Mouse (Mus musculus) hindbrain, embryonic 16.5 days (tissue): ENCODE measurements at regions not wholly inside any gene's neighbourhood (a gene's known extent, or its start where the extent isn't known, plus 50 kb on each side); places are given as distances from the start of the nearest gene placed in this dataset.

Experiments
- ATAC-seq: fragments of 200-750 bp; cut with Nextera tagmentation; 2 replicates; pipeline ENCODE4 v1.8.0; 2017; ENCODE audit warnings: moderate TSS enrichment, moderate library complexity
- H3K27ac ChIP-seq: fragments of 300-500 bp; sonication (generic); 2 replicates; pipeline ENCODE4 v1.5.1; 2014; ENCODE audit warnings: low read depth, mild to moderate bottlenecking, control low read depth, low read length, moderate library complexity
- H3K27me3 ChIP-seq: fragments of 300-500 bp; sonication (generic); replicated peaks from 2 replicates; pipeline ENCODE4 v1.6.1; 2014; ENCODE audit warnings: low read length; ENCODE audit not compliant: control insufficient read depth, insufficient read depth
- H3K36me3 ChIP-seq: fragments of 300-500 bp; sonication (generic); 2 replicates; pipeline ENCODE4 v1.6.1; 2014; ENCODE audit warnings: mild to moderate bottlenecking, low read length, moderate library complexity, mixed read lengths; ENCODE audit not compliant: control insufficient read depth, insufficient read depth
- H3K4me1 ChIP-seq: fragments of 300-500 bp; sonication (generic); 2 replicates; pipeline ENCODE4 v1.6.1; 2014; ENCODE audit warnings: low read depth, low read length; ENCODE audit not compliant: control insufficient read depth, insufficient read depth
- H3K4me2 ChIP-seq: fragments of 300-500 bp; sonication (generic); 2 replicates; pipeline ENCODE4 v1.6.1; 2014; ENCODE audit warnings: mild to moderate bottlenecking, low read length, control low read depth, moderate library complexity
- H3K4me3 ChIP-seq: fragments of 300-500 bp; sonication (generic); 2 replicates; pipeline ENCODE4 v1.5.1; 2014; ENCODE audit warnings: mild to moderate bottlenecking, low read length, control low read depth, moderate library complexity
- H3K9ac ChIP-seq: fragments of 300-500 bp; sonication (generic); 2 replicates; pipeline ENCODE4 v1.6.1; 2014; ENCODE audit warnings: low read depth, mild to moderate bottlenecking, control low read depth, low read length, moderate library complexity
- H3K9me3 ChIP-seq: fragments of 300-500 bp; sonication (generic); 2 replicates; pipeline ENCODE4 v1.6.1; 2014; ENCODE audit warnings: mild to moderate bottlenecking, low read length, moderate library complexity; ENCODE audit not compliant: control insufficient read depth
- WGBS: fragments of 180-500 bp; shearing (Covaris S2); extraction: QIAGEN DNeasy Blood & Tissue Kit; methylation state at CpG from one replicate; pipeline ENCODE4 v1.1.7; 2014; 5-methylcytosine and 5-hydroxymethylcytosine counted together

GRCm38 (mm10) chr2:61113916-61114315, 150.9 kb upstream of the Rbms1 start:
- 81% methylated on average over 6 of the region's 6 CpGs for WGBS

GRCm38 (mm10) chr2:61110591-61110990, 147.6 kb upstream of the Rbms1 start:
- no peaks in the 10 kb centered on the region for H3K36me3 ChIP-seq
- H3K9ac ChIP-seq = no peak overlapping the region
- H3K4me3 ChIP-seq = no peak overlapping the region
- no peak overlapping the region for H3K27ac ChIP-seq
- no peaks in the 10 kb centered on the region for H3K27me3 ChIP-seq
- H3K4me2 ChIP-seq = no peak overlapping the region
- H3K4me1 ChIP-seq = no peaks in the 10 kb centered on the region
- ATAC-seq = no peak
- 69% methylated on average over 9 of the region's 9 CpGs for WGBS
- no peaks in the 10 kb centered on the region for H3K9me3 ChIP-seq

More at GRCm38 (mm10) chr2:61113916-61114315, 150.9 kb upstream of the Rbms1 start:
- H3K4me1 ChIP-seq = no peaks in the 10 kb centered on the region
- H3K9me3 ChIP-seq = no peaks in the 10 kb centered on the region
- no peaks in the 10 kb centered on the region for H3K36me3 ChIP-seq
- no peak for ATAC-seq
- no peak overlapping the region for H3K9ac ChIP-seq
- H3K4me3 ChIP-seq = no peak overlapping the region
- H3K27me3 ChIP-seq = no peaks in the 10 kb centered on the region
- no peak overlapping the region for H3K27ac ChIP-seq
- no peak overlapping the region for H3K4me2 ChIP-seq

- no peak for ATAC-seq
- Histone ChIP-seq H3K4me2 (no peak overlapping the region), H3K4me1 (no peaks in the 10 kb centered on the region), H3K27me3 (no peaks in the 10 kb centered on the region), H3K36me3 (no peaks in the 10 kb centered on the region), H3K9me3 (no peaks in the 10 kb centered on the region), H3K27ac (no peak overlapping the region), H3K4me3 (no peak overlapping the region), H3K9ac (no peak overlapping the region)
- WGBS = 85% methylated on average over 3 of the region's 3 CpGs
Observed at GRCm38 (mm10) chr2:61109564-61109963, 146.6 kb upstream of the Rbms1 start.

GRCm38 (mm10) chr2:61105169-61105568, 142.2 kb upstream of the Rbms1 start:
- H3K4me2 ChIP-seq = no peak overlapping the region
- no peak overlapping the region for H3K9ac ChIP-seq
- no peaks in the 10 kb centered on the region for H3K4me1 ChIP-seq
- no peak overlapping the region for H3K27ac ChIP-seq
- H3K36me3 ChIP-seq = no peaks in the 10 kb centered on the region
- no peak for ATAC-seq
- no peak overlapping the region for H3K4me3 ChIP-seq
- H3K27me3 ChIP-seq = no peaks in the 10 kb centered on the region
- 91% methylated on average over 6 of the region's 6 CpGs for WGBS
- no peaks in the 10 kb centered on the region for H3K9me3 ChIP-seq

- no peak overlapping the region for H3K4me2 ChIP-seq
- no peak for ATAC-seq
- H3K4me3 ChIP-seq = no peak overlapping the region
- H3K4me1 ChIP-seq = no peaks in the 10 kb centered on the region
- no peaks in the 10 kb centered on the region for H3K9me3 ChIP-seq
- 94% methylated on average over 4 of the region's 4 CpGs for WGBS
- H3K36me3 ChIP-seq = no peaks in the 10 kb centered on the region
- no peak overlapping the region for H3K27ac ChIP-seq
- no peak overlapping the region for H3K9ac ChIP-seq
- no peaks in the 10 kb centered on the region for H3K27me3 ChIP-seq
Observed at GRCm38 (mm10) chr2:61100854-61101253, 137.9 kb upstream of the Rbms1 start.

- H3K4me3 ChIP-seq = no peak overlapping the region
- H3K27ac ChIP-seq = no peak overlapping the region
- H3K9me3 ChIP-seq = no peaks in the 10 kb centered on the region
- no peak overlapping the region for H3K9ac ChIP-seq
- ATAC-seq = no peak
- no peaks in the 10 kb centered on the region for H3K36me3 ChIP-seq
- H3K27me3 ChIP-seq = no peaks in the 10 kb centered on the region
- H3K4me2 ChIP-seq = no peak overlapping the region
- no peaks in the 10 kb centered on the region for H3K4me1 ChIP-seq
Observed at GRCm38 (mm10) chr2:61088501-61088900, 125.5 kb upstream of the Rbms1 start.

GRCm38 (mm10) chr2:61084835-61085234, 121.8 kb upstream of the Rbms1 start:
- Histone ChIP-seq H3K9me3 (no peaks in the 10 kb centered on the region), H3K27me3 (no peaks in the 10 kb centered on the region), H3K4me1 (no peaks in the 10 kb centered on the region), H3K9ac (no peak overlapping the region), H3K4me3 (no peak overlapping the region), H3K27ac (no peak overlapping the region), H3K4me2 (no peak overlapping the region), H3K36me3 (no peaks in the 10 kb centered on the region)
- whole genome bisulfite sequencing = 72% methylated on average over 3 of the region's 3 CpGs
- ATAC-seq = no peak

GRCm38 (mm10) chr2:61083100-61083499, 120.1 kb upstream of the Rbms1 start:
- no peaks in the 10 kb centered on the region for H3K36me3 ChIP-seq
- no peaks in the 10 kb centered on the region for H3K27me3 ChIP-seq
- no peaks in the 10 kb centered on the region for H3K9me3 ChIP-seq
- no peak overlapping the region for H3K4me3 ChIP-seq
- no peak overlapping the region for H3K9ac ChIP-seq
- no peaks in the 10 kb centered on the region for H3K4me1 ChIP-seq
- no peak for ATAC-seq
- no peak overlapping the region for H3K27ac ChIP-seq
- 86% methylated on average over 1 of the region's 1 CpGs for WGBS
- no peak overlapping the region for H3K4me2 ChIP-seq

- H3K9me3 ChIP-seq = no peaks in the 10 kb centered on the region
- no peaks in the 10 kb centered on the region for H3K36me3 ChIP-seq
- H3K4me1 ChIP-seq = no peaks in the 10 kb centered on the region
- no peaks in the 10 kb centered on the region for H3K27me3 ChIP-seq
- H3K4me3 ChIP-seq = no peak overlapping the region
- H3K27ac ChIP-seq = no peak overlapping the region
- H3K9ac ChIP-seq = no peak overlapping the region
- H3K4me2 ChIP-seq = no peak overlapping the region
- no peak for ATAC-seq
Observed at GRCm38 (mm10) chr2:61082640-61083039, 119.6 kb upstream of the Rbms1 start.

GRCm38 (mm10) chr2:61080006-61080405, 117.0 kb upstream of the Rbms1 start:
- Histone ChIP-seq H3K4me3 (no peak overlapping the region), H3K36me3 (no peaks in the 10 kb centered on the region), H3K9me3 (no peaks in the 10 kb centered on the region), H3K9ac (no peak overlapping the region), H3K27ac (no peak overlapping the region), H3K27me3 (no peaks in the 10 kb centered on the region), H3K4me2 (no peak overlapping the region), H3K4me1 (no peaks in the 10 kb centered on the region)
- WGBS = 51% methylated on average over 4 of the region's 4 CpGs
- no peak for ATAC-seq
